Mouse (Mus musculus): ENCODE data around the gene Phf13.

GRCm38 (mm10) chr4:151992091-151992490, 4.0 kb downstream of the Phf13 start:
- TF ChIP-seq CTCF (IDR thresholded peaks at IDR 0.05; ENCODE audit: extremely low read depth, insufficient read length, insufficient replicate concordance, low read depth, low read length) (no peak), POLR2A (IDR thresholded peaks at IDR 0.05; ENCODE audit: low read depth, low read length) (no peak)
